Mouse (Mus musculus): ENCODE results near the gene Greb1. TPM values are rescaled to one million over a fixed set of nuclear protein-coding genes. Genes with fewer than 3 reads are reported as not detected.

Greb1 gene
- polyA plus RNA-seq, 1 experiment from 2014 or later, result 2.5 TPM

DNA sequence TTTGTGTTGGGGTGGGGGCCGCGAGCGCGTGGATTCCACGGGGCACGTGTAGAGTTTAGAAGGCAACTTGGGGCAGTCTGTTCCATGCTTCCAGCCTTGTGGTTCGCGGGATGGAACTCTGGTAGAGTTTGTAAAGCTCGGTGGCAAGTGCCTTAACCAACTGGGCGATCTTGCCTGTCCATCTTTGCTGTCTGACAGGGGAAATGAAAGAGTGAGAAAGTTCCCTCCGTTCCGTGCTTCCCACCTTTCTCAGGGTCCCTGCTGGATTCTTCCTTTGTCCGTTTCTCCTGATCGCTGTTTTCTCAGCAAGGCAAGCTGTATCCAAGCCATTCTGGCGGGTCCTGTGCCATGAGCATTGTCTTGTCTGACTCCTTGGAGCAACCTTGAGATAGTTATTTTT, 10.8 kb upstream of the Greb1 start:
- no peak for DNase-seq
- peaks cover 4% of the 10 kb centered on the region; the same call in 1 of the 2 replicates for H3K27me3 ChIP-seq (ENCODE audit: control insufficient read depth, insufficient read depth, low read length)
- peak overlapping the region; percentile 94 for H3K9ac ChIP-seq (replicated peaks; ENCODE audit: low read length)
- 4% methylated on average over 15 of the region's 15 CpGs for WGBS
- H3K4me1 ChIP-seq (ENCODE audit: control insufficient read depth, insufficient read depth, low read length), result peaks cover 12% of the 10 kb centered on the region; the same call in 1 of the 2 replicates
- peak overlapping the region; percentile 71 for H3K4me2 ChIP-seq (ENCODE audit: low read length)
- no peak overlapping the region for H3K27ac ChIP-seq (replicated peaks; ENCODE audit: low read depth, low read length)
- H3K9me3 ChIP-seq (ENCODE audit: control insufficient read depth, low read length), result no peaks in the 10 kb centered on the region
- peak overlapping the region; percentile 88 for H3K4me3 ChIP-seq (replicated peaks; ENCODE audit: low read depth, low read length)
- peak; percentile 6; the same call in 1 of the 2 replicates for ATAC-seq (ENCODE audit: low FRiP score, low TSS enrichment)
- H3K36me3 ChIP-seq (ENCODE audit: control insufficient read depth, insufficient read depth, low read length), result peaks cover 6% of the 10 kb centered on the region; the same call in 1 of the 2 replicates

DNA sequence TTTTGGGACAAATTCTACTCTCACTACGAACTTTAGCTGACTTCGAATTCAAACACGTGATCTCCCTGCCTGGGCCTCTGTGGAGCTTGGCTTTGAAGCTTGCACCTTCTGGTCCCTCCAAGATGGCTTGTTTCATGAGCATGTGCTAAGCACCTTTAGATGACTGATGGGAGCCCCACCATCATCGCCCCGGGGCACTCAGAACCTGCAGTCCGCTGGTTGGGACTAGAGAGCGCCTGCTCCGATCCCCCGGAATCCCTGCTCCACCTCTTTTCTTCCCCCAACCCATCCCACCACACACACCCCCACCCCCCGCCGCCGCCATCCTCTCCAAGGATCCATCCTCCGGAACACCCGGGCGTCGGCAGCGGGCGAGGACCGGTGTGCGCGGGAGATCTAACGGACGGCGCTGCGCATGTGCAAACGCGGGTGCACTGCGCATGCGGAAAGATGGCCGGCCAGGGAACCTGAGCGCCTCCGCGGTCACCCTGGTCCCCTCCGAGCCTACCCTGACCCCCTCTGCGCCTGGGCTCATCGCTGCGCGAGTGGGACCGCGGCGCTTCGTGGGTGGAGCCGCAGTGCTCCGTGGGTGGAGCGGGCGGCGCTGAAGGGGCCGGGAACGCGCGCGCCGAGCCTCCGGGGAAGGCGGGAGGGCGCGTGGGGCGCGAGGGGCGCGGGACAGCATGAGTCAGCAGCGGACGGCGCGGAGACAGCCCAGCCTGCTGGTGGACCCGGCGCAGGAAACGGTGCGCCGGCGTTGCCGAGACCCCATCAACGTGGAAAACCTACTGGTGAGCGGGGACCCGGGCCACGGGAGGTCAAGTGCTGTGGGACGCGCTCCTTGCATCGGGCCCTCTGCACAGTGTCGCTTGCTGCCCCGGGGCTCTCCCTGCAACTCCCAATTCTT, 10.1 kb upstream of the Greb1 start, which contains the start of gene E2f6:
TSS of gene E2f6 (plus strand) at position 439 of the 907 bp plus-strand sequence.
- ATAC-seq (ENCODE audit: low FRiP score, low TSS enrichment) (peak; percentile 88), DNase-seq (peak; percentile 94)
- H3K4me1 ChIP-seq (ENCODE audit: control insufficient read depth, insufficient read depth, low read length), result peaks cover 12% of the 10 kb centered on the region; the same call in 1 of the 2 replicates
- 0 out of 2 replicates have a peak, but pooled peaks cover 3% of the 10 kb centered on the region for H3K36me3 ChIP-seq (ENCODE audit: control insufficient read depth, insufficient read depth, low read length)
- peak within 1 kb of the TSS; percentile 71 for H3K4me2 ChIP-seq (ENCODE audit: low read length)
- no peaks in the 10 kb centered on the region for H3K9me3 ChIP-seq (ENCODE audit: control insufficient read depth, low read length)
- peak within 1 kb of the TSS; percentile 78 for H3K27ac ChIP-seq (replicated peaks; ENCODE audit: low read depth, low read length)
- peak within 1 kb of the TSS; percentile 94 for H3K9ac ChIP-seq (replicated peaks; ENCODE audit: low read length)
- 6% methylated on average over 81 of the region's 81 CpGs for WGBS
- peak within 1 kb of the TSS; percentile 88 for H3K4me3 ChIP-seq (replicated peaks; ENCODE audit: low read depth, low read length)
- peaks cover 4% of the 10 kb centered on the region; the same call in 1 of the 2 replicates for H3K27me3 ChIP-seq (ENCODE audit: control insufficient read depth, insufficient read depth, low read length)

DNA sequence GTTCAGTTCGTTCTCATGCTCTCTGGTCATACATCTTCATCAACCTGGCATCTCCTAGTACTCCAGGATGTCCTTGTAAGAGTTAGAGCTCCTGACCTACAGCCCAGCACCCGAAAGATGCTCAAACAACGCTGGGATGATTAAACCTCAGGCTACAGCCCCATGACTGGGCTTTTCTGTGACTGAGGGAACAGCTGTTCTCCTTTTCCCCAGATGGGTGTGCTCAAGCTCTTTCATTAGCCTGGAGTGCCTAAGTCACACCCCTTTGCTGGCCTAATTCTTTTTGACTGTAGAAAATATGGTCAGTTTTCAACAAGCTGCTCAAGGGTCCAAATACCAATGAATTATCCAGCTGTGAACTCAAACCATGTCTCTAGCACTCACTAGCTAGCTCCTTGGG, 7.4 kb upstream of the Greb1 start:
- peaks cover 6% of the 10 kb centered on the region; the same call in 1 of the 2 replicates for H3K27me3 ChIP-seq (ENCODE audit: control insufficient read depth, insufficient read depth, low read length)
- 49% methylated on average over 3 of the region's 3 CpGs for WGBS
- no peak overlapping the region for H3K9ac ChIP-seq (replicated peaks; ENCODE audit: low read length)
- no peaks in the 10 kb centered on the region for H3K36me3 ChIP-seq (ENCODE audit: control insufficient read depth, insufficient read depth, low read length)
- H3K4me1 ChIP-seq (ENCODE audit: control insufficient read depth, insufficient read depth, low read length), result peaks cover 12% of the 10 kb centered on the region; the same call in 1 of the 2 replicates
- no peak overlapping the region for H3K4me3 ChIP-seq (replicated peaks; ENCODE audit: low read depth, low read length)
- peak; percentile 82 for DNase-seq
- no peak overlapping the region for H3K4me2 ChIP-seq (ENCODE audit: low read length)
- no peaks in the 10 kb centered on the region for H3K9me3 ChIP-seq (ENCODE audit: control insufficient read depth, low read length)
- ATAC-seq (ENCODE audit: low FRiP score, low TSS enrichment), result no peak
- no peak overlapping the region for H3K27ac ChIP-seq (replicated peaks; ENCODE audit: low read depth, low read length)

DNA sequence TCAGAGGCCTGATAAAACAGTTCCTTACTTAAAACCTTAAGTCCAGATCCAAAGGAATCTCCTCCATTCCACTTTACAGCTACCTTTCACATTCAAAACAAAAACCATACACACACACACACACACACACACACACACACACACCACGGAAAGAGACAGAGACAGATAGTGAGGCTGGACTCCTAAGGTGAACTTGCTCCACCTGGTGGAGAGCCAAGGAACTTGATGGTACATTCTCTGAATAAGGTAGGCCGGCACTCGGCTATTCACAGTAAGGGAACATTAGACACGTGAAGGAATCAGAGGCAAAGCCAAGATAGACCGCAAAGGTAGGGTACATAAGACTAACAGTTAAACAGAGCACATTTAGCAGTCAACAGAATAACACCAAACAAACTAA, 4.8 kb upstream of the Greb1 start:
- Histone ChIP-seq H3K27ac (replicated peaks; ENCODE audit: low read depth, low read length) (no peak overlapping the region), H3K4me3 (replicated peaks; ENCODE audit: low read depth, low read length) (no peak overlapping the region), H3K36me3 (ENCODE audit: control insufficient read depth, insufficient read depth, low read length) (no peaks in the 10 kb centered on the region), H3K27me3 (ENCODE audit: control insufficient read depth, insufficient read depth, low read length) (peaks cover 7% of the 10 kb centered on the region; the same call in 1 of the 2 replicates), H3K9me3 (ENCODE audit: control insufficient read depth, low read length) (no peaks in the 10 kb centered on the region), H3K4me2 (ENCODE audit: low read length) (no peak overlapping the region), H3K4me1 (ENCODE audit: control insufficient read depth, insufficient read depth, low read length) (no peaks in the 10 kb centered on the region), H3K9ac (replicated peaks; ENCODE audit: low read length) (no peak overlapping the region)
- WGBS, result 3% methylated on average over 5 of the region's 5 CpGs
- peak; percentile 95 for DNase-seq
- peak; percentile 77 for ATAC-seq (ENCODE audit: low FRiP score, low TSS enrichment)

DNA sequence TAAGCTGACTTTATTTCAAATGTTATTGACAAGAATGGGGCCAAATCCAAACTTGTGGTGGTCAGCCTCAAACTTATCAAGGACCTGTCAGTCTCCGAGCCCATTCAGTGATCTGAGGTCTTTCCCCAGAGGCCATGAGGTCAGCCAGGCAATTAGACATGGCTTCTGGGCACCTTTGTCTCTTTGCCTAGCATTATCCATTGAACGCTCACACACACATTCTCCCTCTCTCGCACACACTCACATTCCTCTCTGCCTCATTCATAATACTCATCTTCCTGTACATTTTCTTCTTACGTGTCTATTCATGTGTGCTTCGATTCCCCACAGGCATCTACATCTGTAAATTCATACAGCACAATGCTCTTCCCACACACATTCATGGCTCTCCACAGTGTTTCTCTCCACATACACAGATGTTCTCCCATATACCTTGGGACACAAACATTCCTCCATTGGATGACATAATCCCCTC, 3.3 kb upstream of the Greb1 start:
- Histone ChIP-seq H3K27me3 (ENCODE audit: control insufficient read depth, insufficient read depth, low read length) (peaks cover 3% of the 10 kb centered on the region; the same call in 1 of the 2 replicates), H3K9me3 (ENCODE audit: control insufficient read depth, low read length) (no peaks in the 10 kb centered on the region), H3K27ac (replicated peaks; ENCODE audit: low read depth, low read length) (no peak overlapping the region), H3K4me1 (ENCODE audit: control insufficient read depth, insufficient read depth, low read length) (0 out of 2 replicates have a peak, but pooled peaks cover 8% of the 10 kb centered on the region), H3K36me3 (ENCODE audit: control insufficient read depth, insufficient read depth, low read length) (no peaks in the 10 kb centered on the region), H3K4me2 (ENCODE audit: low read length) (no peak overlapping the region), H3K9ac (replicated peaks; ENCODE audit: low read length) (no peak overlapping the region), H3K4me3 (replicated peaks; ENCODE audit: low read depth, low read length) (no peak overlapping the region)
- ATAC-seq (ENCODE audit: low FRiP score, low TSS enrichment), result no peak
- WGBS, result 7% methylated on average over 5 of the region's 5 CpGs
- DNase-seq, result no peak

DNA sequence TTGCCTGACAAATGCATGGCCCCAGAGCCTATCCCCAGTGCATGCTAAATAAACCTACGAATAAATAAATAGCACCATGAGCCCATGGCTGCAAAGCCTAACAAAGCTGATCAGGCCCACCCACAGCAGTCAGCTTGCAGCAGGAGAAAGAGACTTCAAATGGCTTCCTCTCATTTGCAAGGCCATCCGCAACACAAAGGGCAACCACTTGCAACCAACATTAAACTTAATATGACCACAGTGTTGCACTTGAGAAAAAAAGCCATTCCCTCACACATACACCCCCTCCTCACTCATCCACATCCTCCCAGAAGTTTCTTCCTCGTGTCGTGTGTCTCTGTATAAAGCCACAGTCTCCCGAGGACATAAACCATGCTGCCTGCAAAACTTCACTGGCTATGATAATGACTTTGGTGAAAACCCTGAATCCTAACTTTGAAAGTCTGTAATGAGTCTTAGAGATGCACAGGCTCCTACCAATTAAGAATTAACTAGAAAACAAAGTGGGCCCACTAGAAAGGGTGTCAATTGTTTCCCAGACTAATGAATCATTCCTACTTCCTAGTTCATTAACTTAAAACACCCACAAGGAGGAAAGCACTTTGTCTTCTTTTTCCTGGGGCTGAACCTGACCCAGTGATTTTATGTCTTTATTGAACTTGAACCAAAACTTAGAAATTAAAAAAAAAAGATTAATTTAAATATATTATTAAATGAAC, 2.7 kb upstream of the Greb1 start:
- WGBS, result 11% methylated on average over 5 of the region's 5 CpGs
- no peak for ATAC-seq (ENCODE audit: low FRiP score, low TSS enrichment)
- Histone ChIP-seq H3K9me3 (ENCODE audit: control insufficient read depth, low read length) (no peaks in the 10 kb centered on the region), H3K27ac (replicated peaks; ENCODE audit: low read depth, low read length) (no peak overlapping the region), H3K4me3 (replicated peaks; ENCODE audit: low read depth, low read length) (no peak overlapping the region), H3K4me1 (ENCODE audit: control insufficient read depth, insufficient read depth, low read length) (0 out of 2 replicates have a peak, but pooled peaks cover 8% of the 10 kb centered on the region), H3K4me2 (ENCODE audit: low read length) (no peak overlapping the region), H3K9ac (replicated peaks; ENCODE audit: low read length) (no peak overlapping the region), H3K27me3 (ENCODE audit: control insufficient read depth, insufficient read depth, low read length) (peaks cover 3% of the 10 kb centered on the region; the same call in 1 of the 2 replicates), H3K36me3 (ENCODE audit: control insufficient read depth, insufficient read depth, low read length) (no peaks in the 10 kb centered on the region)
- no peak for DNase-seq

DNA sequence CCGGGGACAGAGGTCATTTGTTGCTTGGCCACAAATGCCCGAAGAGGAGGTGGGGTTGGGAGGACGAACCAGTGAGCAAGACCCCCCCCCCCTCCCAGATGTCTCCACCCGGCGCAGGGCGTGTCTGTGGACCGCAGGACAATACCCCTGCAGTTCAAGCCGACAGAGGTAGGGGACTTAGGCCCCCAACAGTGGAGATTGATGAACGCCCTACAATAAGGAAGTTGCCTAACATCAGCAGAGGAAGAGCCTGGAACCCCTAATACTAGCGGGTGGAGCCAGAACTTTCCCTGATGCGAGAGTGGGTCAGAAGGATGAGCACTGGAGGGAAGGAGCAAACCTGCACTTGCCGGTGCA, 251 bp upstream of the Greb1 start:
- DNase-seq, result no peak
- H3K9me3 ChIP-seq (ENCODE audit: control insufficient read depth, low read length), result no peaks in the 10 kb centered on the region

DNA sequence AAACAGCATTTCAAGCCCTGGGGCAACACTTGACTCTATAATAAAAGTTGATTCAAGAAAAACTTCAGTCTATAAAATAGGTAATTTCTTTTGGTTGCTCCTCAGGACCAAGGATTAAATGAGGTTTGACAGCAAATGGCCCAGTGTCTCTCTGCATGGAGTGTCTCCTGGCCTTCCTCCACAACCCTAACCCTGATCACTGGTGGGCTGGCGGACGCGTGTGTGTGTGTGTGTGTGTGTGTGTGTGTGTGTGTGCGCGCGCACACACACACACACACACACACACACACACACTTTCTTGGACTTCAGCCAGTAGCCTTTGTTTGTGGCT, 793 bp downstream of the Greb1 start:
- WGBS, result 1% methylated on average over 6 of the region's 6 CpGs
- H3K9ac ChIP-seq (replicated peaks; ENCODE audit: low read length), result peak overlapping the region; percentile 75
- DNase-seq (peak; percentile 62), ATAC-seq (ENCODE audit: low FRiP score, low TSS enrichment) (peak; percentile 21; the same call in 1 of the 2 replicates)
- H3K9me3 ChIP-seq (ENCODE audit: control insufficient read depth, low read length), result no peaks in the 10 kb centered on the region
- H3K4me2 ChIP-seq (ENCODE audit: low read length), result peak overlapping the region; percentile 95
- H3K27ac ChIP-seq (replicated peaks; ENCODE audit: low read depth, low read length), result no peak overlapping the region
- 0 out of 2 replicates have a peak, but pooled peaks cover 8% of the 10 kb centered on the region for H3K4me1 ChIP-seq (ENCODE audit: control insufficient read depth, insufficient read depth, low read length)
- H3K4me3 ChIP-seq (replicated peaks; ENCODE audit: low read depth, low read length), result peak overlapping the region; percentile 57
- peaks cover 3% of the 10 kb centered on the region; the same call in 1 of the 2 replicates for H3K27me3 ChIP-seq (ENCODE audit: control insufficient read depth, insufficient read depth, low read length)
- no peaks in the 10 kb centered on the region for H3K36me3 ChIP-seq (ENCODE audit: control insufficient read depth, insufficient read depth, low read length)

More for the DNA sequence above, 251 bp upstream of the Greb1 start:
- Histone ChIP-seq H3K36me3 (ENCODE audit: control insufficient read depth, insufficient read depth, low read length) (no peaks in the 10 kb centered on the region), H3K9ac (replicated peaks; ENCODE audit: low read length) (peak overlapping the region; percentile 75), H3K27ac (replicated peaks; ENCODE audit: low read depth, low read length) (no peak overlapping the region), H3K4me2 (ENCODE audit: low read length) (peak overlapping the region; percentile 95), H3K4me3 (replicated peaks; ENCODE audit: low read depth, low read length) (peak overlapping the region; percentile 57), H3K4me1 (ENCODE audit: control insufficient read depth, insufficient read depth, low read length) (0 out of 2 replicates have a peak, but pooled peaks cover 8% of the 10 kb centered on the region), H3K27me3 (ENCODE audit: control insufficient read depth, insufficient read depth, low read length) (peaks cover 3% of the 10 kb centered on the region; the same call in 1 of the 2 replicates)
- whole genome bisulfite sequencing, result 0% methylated on average over 12 of the region's 12 CpGs
- peak; percentile 46; the same call in 1 of the 2 replicates for ATAC-seq (ENCODE audit: low FRiP score, low TSS enrichment)
